Mouse (Mus musculus) ES-Bruce4 (cell line): Measurements from ENCODE around the gene Vcan. TPM values are rescaled to one million over a fixed set of nuclear protein-coding genes. Genes with fewer than 3 reads are reported as not detected.

Experiments used
- H3K27ac ChIP-seq: 2 replicates; pipeline ENCODE4 v1.5.1; 2012; ENCODE audit warnings: low read length, inconsistent platforms; ENCODE audit not compliant: insufficient read depth
- H3K27me3 ChIP-seq: 2 replicates; pipeline ENCODE4 v1.6.1; 2012; ENCODE audit warnings: mild to moderate bottlenecking, low read length, inconsistent platforms; ENCODE audit not compliant: control insufficient read depth, poor library complexity, insufficient read depth, severe bottlenecking
- H3K36me3 ChIP-seq: 2 replicates; pipeline ENCODE4 v1.6.1; 2012; ENCODE audit warnings: inconsistent platforms, mild to moderate bottlenecking, low read length, moderate library complexity; ENCODE audit not compliant: control insufficient read depth, poor library complexity, insufficient read depth, severe bottlenecking
- H3K4me1 ChIP-seq: one replicate; pipeline ENCODE4 v1.8.1; 2011; ENCODE audit warnings: low read length; ENCODE audit not compliant: control insufficient read depth, insufficient read depth
- H3K4me3 ChIP-seq: 2 replicates; pipeline ENCODE4 v1.5.1; 2011; ENCODE audit warnings: low read depth, mild to moderate bottlenecking, low read length
- H3K9ac ChIP-seq: 2 replicates; pipeline ENCODE4 v1.6.1; 2012; ENCODE audit warnings: low read depth, mild to moderate bottlenecking, inconsistent platforms; ENCODE audit not compliant: poor library complexity, severe bottlenecking
- H3K9me3 ChIP-seq: replicated peaks from 2 replicates; pipeline ENCODE4 v1.6.1; 2012; ENCODE audit warnings: mild to moderate bottlenecking, low read length, inconsistent platforms; ENCODE audit not compliant: control insufficient read depth, poor library complexity, insufficient read depth, severe bottlenecking
- CTCF ChIP-seq: IDR thresholded peaks from one replicate; pipeline ENCODE4 v1.8.1; 2011; ENCODE audit warnings: low read depth, low read length
- EP300 ChIP-seq: IDR thresholded peaks from 2 replicates; pipeline ENCODE4 v1.6.1; 2011; ENCODE audit warnings: low read depth, low read length; ENCODE audit not compliant: insufficient read depth
- POLR2A ChIP-seq: IDR thresholded peaks from one replicate; pipeline ENCODE4 v1.8.1; 2011; ENCODE audit warnings: low read length; ENCODE audit not compliant: insufficient read depth
- polyA plus RNA-seq: library from polyadenylated mRNA; stranded (reverse); fragments of >200 nt; gene quantifications from 2 replicates; pipeline ENCODE4 v1.2.4, GENCODE M21; 2011; ENCODE audit warnings: low read depth; ENCODE audit not compliant: missing spikeins, insufficient read depth, insufficient read length

The Vcan gene
- polyA plus RNA-seq, 1 experiment: 29.6 TPM

DNA sequence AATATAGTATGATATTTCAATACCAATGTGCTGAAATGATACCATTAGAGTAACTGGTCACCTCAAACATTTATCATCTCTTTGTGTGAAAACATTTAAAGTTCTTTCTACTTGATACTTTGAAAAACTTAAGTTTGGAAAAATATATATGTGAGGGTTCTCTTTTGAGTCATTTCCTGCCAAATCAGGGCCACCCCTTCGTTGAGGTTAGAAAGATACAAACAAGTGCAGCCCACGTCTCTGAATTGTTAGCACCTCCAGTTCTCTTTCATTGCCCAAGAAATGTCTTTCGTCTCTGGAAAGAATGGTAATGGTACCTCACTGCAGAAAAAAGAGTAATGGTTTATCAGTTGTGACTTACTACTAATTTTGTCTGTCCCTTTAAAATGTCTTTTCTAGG, 71.8 kb downstream of the Vcan start:
- H3K27me3 ChIP-seq: no peaks in the 10 kb centered on the region
- H3K27ac ChIP-seq: no peak overlapping the region
- no peaks in the 10 kb centered on the region for H3K9me3 ChIP-seq
- TF ChIP-seq POLR2A (no peak), EP300 (no peak), CTCF (no peak)
- H3K4me1 ChIP-seq: no peaks in the 10 kb centered on the region
- H3K9ac ChIP-seq: no peak overlapping the region
- no peak overlapping the region for H3K4me3 ChIP-seq
- H3K36me3 ChIP-seq: no peaks in the 10 kb centered on the region

DNA sequence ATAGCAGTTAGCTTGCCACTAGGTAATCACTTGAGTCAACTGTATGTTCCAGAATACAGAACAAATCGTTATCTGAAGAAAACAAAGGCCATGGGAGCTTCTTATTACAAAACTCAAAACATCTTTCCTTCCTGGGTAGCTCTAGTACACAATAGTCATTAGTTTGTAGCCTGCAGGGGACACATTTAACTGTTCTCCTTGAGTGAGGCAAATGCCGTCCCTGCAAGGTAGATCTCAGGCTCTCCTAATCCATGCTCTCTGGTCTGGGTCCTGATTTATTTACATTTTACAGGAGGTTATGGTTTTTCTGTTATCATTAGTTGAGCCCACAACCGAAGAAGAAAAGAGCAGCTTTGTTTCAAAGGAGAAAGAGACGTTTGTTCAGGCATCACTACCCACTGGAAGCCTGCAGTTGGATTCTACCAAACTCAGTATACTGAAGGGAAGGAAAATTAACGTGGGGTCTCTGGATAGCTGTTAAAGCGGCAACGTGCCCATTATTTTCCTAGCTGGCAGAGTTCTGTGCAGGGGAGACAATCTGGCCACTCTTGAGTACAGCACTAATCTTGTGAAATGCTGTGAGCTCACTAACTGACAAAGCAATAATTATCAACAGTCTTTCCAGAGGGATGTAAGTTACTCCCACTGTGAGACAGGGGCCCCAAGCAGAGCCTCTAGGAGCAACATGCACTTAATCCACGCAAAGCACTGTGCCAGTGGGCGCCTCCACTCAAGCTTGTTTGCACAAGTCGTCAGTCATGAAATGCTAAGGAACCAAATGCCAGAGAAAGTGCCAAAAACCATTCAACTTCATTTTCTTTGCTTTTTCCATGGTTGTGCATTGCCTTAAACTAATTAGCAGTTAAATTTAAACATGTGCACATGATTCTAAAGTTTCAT, 73.1 kb downstream of the Vcan start:
- Histone ChIP-seq H3K9ac (no peak overlapping the region), H3K4me3 (no peak overlapping the region), H3K27ac (no peak overlapping the region), H3K27me3 (no peaks in the 10 kb centered on the region), H3K9me3 (no peaks in the 10 kb centered on the region), H3K4me1 (no peaks in the 10 kb centered on the region), H3K36me3 (no peaks in the 10 kb centered on the region)
- no peak for TF ChIP-seq CTCF
- no peak for TF ChIP-seq POLR2A
- TF ChIP-seq EP300: no peak

DNA sequence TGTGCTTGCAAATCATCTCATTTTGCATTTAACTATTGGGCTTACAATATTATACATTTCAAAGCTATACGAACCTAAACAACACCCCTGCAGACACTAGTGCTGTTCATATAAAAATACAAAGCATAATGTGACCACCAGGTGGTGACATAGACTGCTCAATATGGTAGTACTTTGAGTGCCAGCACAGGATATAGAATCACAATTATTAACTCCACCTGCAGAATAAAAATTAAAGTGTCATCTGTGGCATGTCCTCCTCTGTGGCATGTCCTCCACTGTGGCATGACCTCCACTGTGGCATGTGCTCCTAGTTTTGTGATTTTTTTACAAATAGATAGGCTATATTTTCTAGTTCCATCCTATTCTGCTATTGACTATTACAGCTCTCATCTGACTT, 74.2 kb downstream of the Vcan start:
- no peaks in the 10 kb centered on the region for H3K27me3 ChIP-seq
- no peaks in the 10 kb centered on the region for H3K9me3 ChIP-seq
- no peaks in the 10 kb centered on the region for H3K4me1 ChIP-seq
- peak; percentile 5 for TF ChIP-seq CTCF
- TF ChIP-seq EP300: no peak
- no peaks in the 10 kb centered on the region for H3K36me3 ChIP-seq
- H3K9ac ChIP-seq: no peak overlapping the region
- H3K4me3 ChIP-seq: no peak overlapping the region
- H3K27ac ChIP-seq: no peak overlapping the region

DNA sequence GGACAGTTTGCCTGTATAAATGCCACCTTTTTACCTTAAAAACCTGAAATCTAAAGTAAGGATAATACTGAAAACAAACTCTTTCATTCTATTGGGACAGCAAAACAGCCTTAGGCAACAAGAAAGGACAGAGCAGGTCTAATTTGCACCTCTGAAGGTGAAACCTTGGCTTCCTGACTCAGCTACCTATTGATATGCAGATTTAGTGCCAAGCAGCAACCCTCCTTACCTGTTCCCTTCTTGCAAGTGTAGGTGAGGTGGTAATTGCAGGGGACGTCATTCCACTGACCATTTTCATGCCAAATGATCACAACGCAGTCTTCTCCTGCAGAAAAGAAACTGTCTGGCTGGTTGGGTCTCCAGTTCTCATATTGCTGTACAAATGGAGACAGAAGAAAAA, 80.6 kb downstream of the Vcan start:
- Histone ChIP-seq H3K4me3 (no peak overlapping the region), H3K36me3 (no peaks in the 10 kb centered on the region), H3K27ac (peak overlapping the region; percentile 72), H3K27me3 (no peaks in the 10 kb centered on the region), H3K9ac (no peak overlapping the region), H3K9me3 (no peaks in the 10 kb centered on the region), H3K4me1 (peaks cover 6% of the 10 kb centered on the region)
- TF ChIP-seq EP300: no peak
- no peak for TF ChIP-seq CTCF
- TF ChIP-seq POLR2A: no peak

DNA sequence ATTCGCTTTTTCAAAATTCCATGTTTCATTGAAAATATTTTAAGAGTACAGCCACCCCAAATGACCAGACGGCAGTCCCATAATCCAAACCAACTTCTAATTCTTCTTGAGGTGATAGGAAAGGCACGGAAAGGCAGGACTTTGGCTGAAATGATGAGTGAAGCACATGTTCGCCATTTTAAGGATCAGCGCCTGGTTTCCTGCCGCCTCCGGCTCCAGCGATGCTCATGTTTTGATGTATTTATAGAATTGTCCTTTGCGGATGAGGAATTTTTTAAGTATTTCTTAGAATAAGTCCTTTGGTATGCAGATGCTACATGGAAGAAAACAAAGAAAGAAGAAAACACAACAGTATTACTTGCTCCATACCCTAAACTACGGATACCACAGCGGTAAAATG, 85.3 kb downstream of the Vcan start:
- no peak overlapping the region for H3K4me3 ChIP-seq
- peaks cover 3% of the 10 kb centered on the region for H3K4me1 ChIP-seq
- no peaks in the 10 kb centered on the region for H3K36me3 ChIP-seq
- H3K27ac ChIP-seq: no peak overlapping the region
- no peaks in the 10 kb centered on the region for H3K9me3 ChIP-seq
- no peaks in the 10 kb centered on the region for H3K27me3 ChIP-seq
- TF ChIP-seq POLR2A (no peak), CTCF (no peak), EP300 (no peak)
- H3K9ac ChIP-seq: no peak overlapping the region

DNA sequence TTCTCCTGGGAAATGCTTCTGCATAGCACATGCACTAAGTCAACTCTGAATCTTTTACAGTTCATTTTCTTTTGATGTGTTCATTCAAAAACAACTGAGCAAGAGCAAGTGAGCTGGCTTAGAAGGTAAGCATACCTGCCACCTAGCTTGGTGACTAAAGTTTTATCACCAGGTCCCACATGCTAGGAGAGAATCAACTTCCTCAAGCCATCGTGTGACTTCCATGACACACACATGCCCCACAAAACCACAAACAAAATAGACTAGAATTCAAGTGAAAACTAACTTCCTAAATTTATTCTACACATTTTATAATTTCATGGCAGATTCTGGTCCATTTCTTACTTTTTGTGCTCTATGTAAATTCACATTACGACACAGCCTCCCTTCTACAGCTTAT, 89.0 kb downstream of the Vcan start:
- H3K4me1 ChIP-seq: no peaks in the 10 kb centered on the region
- no peak for TF ChIP-seq POLR2A
- TF ChIP-seq CTCF: no peak
- no peak for TF ChIP-seq EP300
- no peak overlapping the region for H3K4me3 ChIP-seq
- H3K36me3 ChIP-seq: no peaks in the 10 kb centered on the region
- no peaks in the 10 kb centered on the region for H3K27me3 ChIP-seq
- H3K27ac ChIP-seq: no peak overlapping the region
- H3K9me3 ChIP-seq: no peaks in the 10 kb centered on the region
- H3K9ac ChIP-seq: no peak overlapping the region
